Mouse (Mus musculus): ENCODE measurements around the gene Pank3.
A peak's percentile ranks its signal among the peaks of the same experiment; 100 is the strongest.
"Not testable (repeated sequence)": the region's sequence is repeated elsewhere in the genome, so short reads cannot be mapped to it uniquely, and the experiment has no call there.

Gene Pank3

DNA sequence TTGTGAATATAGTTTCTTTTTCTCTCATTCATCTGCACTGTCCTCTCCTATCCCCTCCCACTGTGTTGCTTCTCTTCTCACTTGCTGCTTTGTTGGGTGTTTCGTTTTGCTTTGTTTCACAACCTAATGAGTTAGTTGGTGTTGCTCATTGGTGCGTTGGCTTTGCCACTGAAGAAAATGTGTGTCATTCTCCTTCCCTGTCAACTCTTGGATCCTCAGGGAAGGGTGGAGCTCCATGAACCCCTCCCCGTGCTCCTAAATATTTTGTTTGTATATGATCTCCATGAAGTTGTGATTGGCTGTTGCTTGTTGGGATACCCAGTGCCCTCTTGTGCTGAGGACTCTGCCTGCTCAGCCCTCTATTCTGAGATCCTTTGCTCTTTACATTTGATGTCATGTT lies 11.1 kb downstream of the Pank3 start:
- no peak for DNase-seq

GRCm38 (mm10) chr11:35782444-35782843 lies 13.2 kb downstream of the Pank3 start:
- no peak for DNase-seq

DNA sequence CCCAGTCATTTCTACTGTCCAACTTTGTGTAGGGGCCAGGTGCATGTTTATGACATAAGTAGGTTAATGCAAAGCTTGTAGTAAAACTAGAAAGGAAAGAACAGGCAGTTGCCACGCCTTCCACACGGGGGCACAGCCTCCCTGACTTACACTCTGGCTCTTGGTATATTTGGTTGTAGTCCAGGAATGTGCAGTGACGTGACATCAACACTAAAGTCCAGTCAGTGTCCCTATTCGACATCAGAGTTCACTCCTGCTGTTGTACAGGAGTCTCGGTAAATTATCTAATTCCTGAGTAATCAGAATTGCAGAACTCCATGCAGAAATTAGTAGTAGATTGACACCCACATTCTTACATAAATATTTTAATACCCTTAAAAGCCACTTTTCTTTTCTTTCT lies 13.8 kb downstream of the Pank3 start:
- DNase-seq = peak; percentile 47

DNA sequence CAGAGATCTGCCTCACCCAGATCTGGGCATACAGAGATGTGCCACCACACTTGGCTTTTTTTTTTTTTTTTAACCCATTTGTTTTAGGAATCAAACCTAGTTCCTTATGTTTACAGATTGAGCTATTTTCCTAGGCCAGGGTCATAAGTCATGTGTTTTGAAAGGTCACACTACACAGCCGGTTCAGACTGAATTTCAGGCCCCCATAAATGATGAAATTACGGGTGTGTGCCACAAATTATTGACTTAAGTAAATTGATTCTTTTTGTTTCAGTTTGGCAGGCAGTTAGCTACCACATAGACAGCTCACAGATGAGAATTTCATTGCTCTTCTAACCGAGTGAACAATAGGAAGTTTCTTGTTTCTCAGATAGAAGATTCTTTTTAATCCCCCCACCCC lies 14.7 kb downstream of the Pank3 start:
- no peak for DNase-seq

DNA sequence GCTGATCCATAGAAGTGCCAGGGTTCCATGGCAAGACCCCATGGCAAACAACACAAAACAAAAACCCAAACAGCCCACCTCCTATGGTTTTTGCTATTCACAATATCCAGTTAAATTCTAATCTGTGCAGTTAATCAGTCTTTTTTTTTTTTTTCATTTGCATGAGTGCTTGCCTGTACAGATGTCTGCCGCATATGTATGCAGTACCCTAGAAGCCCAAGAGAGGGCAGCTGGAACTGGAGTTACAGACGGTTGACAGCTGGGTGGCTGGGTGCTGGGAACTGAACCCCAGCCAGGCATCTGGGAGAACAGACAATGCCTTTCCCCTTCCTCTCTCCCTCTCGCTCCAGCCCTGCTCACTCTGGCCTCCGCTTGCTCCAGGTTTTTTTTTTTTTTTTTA lies 15.3 kb downstream of the Pank3 start:
- no peak for DNase-seq

GRCm38 (mm10) chr11:35788443-35788842 lies 19.2 kb downstream of the Pank3 start:
- DNase-seq = no peak

GRCm38 (mm10) chr11:35792800-35793199 lies 23.5 kb downstream of the Pank3 start:
- DNase-seq = not testable (repeated sequence)

DNA sequence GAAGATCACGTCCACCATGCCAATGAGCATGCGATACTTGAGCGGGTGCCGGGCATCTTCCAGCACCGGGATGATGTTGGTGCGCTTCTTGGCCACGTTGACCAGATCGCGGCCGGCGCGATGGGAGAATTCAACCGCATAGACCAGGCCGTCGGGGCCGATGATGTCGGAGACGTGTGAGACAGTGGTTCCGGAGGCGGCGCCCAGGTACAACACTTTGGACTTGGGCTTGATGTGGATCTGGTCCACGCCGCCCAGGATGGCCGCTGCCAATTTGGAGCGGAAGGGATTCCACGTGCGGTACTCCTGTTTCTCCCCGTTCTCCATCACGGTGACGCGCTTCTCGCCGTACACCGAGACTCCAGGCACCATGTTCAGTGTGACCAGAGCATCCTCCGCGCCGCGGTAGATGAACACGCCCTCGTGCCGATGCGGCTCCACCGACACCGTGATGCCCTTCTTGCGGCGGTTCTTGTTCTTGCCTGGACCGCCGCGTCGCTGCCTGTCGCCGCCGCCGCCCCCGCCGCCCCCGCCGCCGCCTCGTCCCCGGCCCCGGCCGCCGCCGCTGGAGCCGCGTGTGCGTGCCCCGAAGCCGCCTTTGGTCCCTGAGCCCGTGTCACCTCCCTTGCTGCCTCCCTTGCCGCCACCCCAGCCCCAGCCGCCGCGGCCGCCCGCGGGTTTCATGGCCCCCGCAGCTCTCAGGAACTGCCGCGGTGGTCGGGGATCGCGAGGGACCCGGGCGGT lies 28.6 kb downstream of the Pank3 start:
- no peak for DNase-seq

- no peak for DNase-seq
These were observed 29.2 kb downstream of the Pank3 start for GRCm38 (mm10) chr11:35798495-35798820.

GRCm38 (mm10) chr11:35798874-35799273 lies 29.6 kb downstream of the Pank3 start, which contains the start of gene Fbll1:
Fbll1 (minus strand) TSS chr11:35798884.
- no peak for DNase-seq

- DNase-seq = no peak
These were observed 32.0 kb downstream of the Pank3 start for GRCm38 (mm10) chr11:35801332-35801731.

DNA sequence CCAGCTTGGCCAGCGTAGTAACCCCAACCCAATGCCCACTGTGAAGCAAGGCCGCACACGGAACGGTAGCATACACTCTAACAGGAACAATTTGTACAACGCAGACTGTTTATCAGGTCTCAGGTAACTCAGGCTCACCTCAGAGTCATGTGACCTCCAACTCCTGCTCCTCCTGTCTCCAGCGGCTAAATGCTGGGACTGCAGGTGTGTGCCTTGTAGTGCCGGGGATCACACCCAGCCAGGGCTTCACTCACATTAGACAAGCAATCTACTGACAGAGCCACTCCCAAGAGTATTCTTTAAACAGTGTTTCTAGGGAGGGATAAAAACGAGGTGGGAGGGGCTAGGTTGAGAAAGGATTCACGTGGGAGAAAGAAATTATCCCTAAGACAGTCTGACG lies 42.2 kb downstream of the Pank3 start:
- no peak for DNase-seq

- DNase-seq = no peak
These were observed 47.0 kb downstream of the Pank3 start for GRCm38 (mm10) chr11:35816316-35816715.

GRCm38 (mm10) chr11:35827714-35828113 lies 58.4 kb downstream of the Pank3 start:
- DNase-seq = no peak

GRCm38 (mm10) chr11:35832139-35832538 lies 62.9 kb downstream of the Pank3 start:
- no peak for DNase-seq

GRCm38 (mm10) chr11:35833270-35833669 lies 64.0 kb downstream of the Pank3 start:
- DNase-seq = no peak

GRCm38 (mm10) chr11:35834022-35834760 lies 64.9 kb downstream of the Pank3 start, which contains the start of gene Rars:
Rars (minus strand) TSS chr11:35834506.
- DNase-seq = peak; percentile 90

DNA sequence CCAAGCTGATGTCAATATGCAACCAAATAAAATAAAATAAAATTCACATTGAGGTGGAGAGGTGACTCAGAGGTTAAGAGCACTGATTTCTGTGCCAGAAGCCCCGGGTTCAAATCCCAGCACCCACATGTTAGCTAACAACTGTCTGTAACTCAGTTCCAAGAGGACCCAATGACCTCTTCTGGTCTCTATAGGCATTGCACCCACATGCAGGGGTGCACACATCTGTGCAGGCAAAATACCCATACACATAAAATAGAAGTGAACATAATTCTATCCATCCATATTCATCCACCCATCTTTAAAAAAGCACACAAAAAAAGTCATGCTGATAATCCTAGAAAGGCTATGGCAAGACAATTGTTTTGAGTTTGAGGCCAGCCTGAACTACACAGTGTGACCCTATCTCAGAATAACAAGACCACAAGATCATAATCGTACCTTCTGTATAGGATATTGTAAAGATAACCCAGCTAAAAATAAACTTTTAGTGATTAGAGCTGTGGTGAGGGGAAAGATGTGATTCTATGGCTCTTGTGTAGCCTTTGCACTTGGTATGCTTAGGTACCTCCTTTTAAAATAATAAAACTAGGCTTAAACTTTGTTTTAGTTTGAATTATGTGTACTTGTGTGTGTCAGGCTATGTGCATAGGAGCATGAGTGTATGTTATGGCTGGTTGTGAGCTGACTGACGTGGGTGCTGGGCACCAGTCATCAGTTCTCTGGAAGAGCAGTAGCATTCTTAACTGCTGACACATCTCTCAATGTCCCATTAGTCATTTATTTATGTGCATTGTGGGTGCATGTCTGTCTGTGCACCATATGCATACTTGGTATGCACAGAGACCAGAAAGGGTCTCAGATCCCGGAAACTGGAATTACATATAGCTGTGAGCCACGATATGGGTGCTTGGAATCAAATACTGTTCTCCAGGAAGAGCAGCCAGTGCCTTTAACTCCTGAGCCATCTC lies 68.2 kb downstream of the Pank3 start:
- DNase-seq = no peak

GRCm38 (mm10) chr11:35838345-35839338 lies 69.4 kb downstream of the Pank3 start:
- peak; percentile 82 for DNase-seq

DNA sequence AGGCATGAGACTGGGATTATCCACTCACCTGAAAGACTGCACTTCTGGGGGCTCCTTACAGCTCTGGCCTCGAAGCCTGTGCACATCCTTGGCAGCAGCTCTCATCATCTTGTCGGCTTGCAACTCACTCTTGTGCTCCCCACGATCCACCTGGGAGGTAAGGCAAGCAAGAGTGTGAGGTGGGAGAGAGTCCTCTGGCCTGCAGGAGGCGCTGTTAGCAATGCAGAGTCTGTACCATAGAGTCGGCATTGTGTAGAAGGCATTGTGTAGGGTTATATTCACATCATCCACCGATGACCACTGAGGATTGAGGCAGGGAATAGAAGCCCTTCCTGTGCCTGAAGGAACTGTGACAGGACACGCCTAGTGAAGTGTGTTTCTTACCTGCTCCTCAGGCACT lies 71.0 kb downstream of the Pank3 start:
- DNase-seq = no peak

- DNase-seq = not testable (repeated sequence)
These were observed 71.5 kb downstream of the Pank3 start for GRCm38 (mm10) chr11:35840806-35841205.
